Mouse (Mus musculus) bone marrow macrophage, adult 2 months (primary cell): ENCODE measurements around the gene F7.

Experiments
- CTCF ChIP-seq: IDR thresholded peaks from 2 replicates; pipeline ENCODE4 v1.5.1; 2012; ENCODE audit warnings: low read depth, mild to moderate bottlenecking, low read length, moderate library complexity
- POLR2A ChIP-seq: IDR thresholded peaks from 2 replicates; pipeline ENCODE4 v1.6.1; 2012; ENCODE audit warnings: mild to moderate bottlenecking, low read depth, low read length, borderline replicate concordance

- TF ChIP-seq POLR2A, result no peak
- TF ChIP-seq CTCF, result no peak
These were observed 26.0 kb upstream of the F7 start for GRCm38 (mm10) chr8:12999793-13000192.
